Mouse (Mus musculus) CH12.LX (cell line): ENCODE data around the gene Lpin2. TPM values are rescaled to one million over a fixed set of nuclear protein-coding genes. Genes with fewer than 3 reads are reported as not detected.

Experiments
- DNase-seq: peaks from one replicate; pipeline ENCODE4 v3.0.0-alpha.2; 2013; ENCODE audit errors: extremely low read depth
- H3K27ac ChIP-seq: 2 replicates; pipeline ENCODE4 v1.5.1; 2012; ENCODE audit warnings: low read depth, mild to moderate bottlenecking, control low read depth, moderate library complexity; ENCODE audit not compliant: insufficient read depth
- H3K27me3 ChIP-seq: replicated peaks from 2 replicates; pipeline ENCODE3; 2012; ENCODE audit warnings: inconsistent platforms
- H3K36me3 ChIP-seq, 2 experiments: replicated peaks in 1 of 2; 2 replicates each; pipeline versions ENCODE3 to v1.6.1; 2012; ENCODE audit warnings: inconsistent platforms in 1 of 2, low read length in 1 of 2, mild to moderate bottlenecking in 1 of 2, mixed read lengths in 1 of 2, moderate library complexity in 1 of 2; ENCODE audit not compliant: control insufficient read depth in 1 of 2, insufficient read depth in 1 of 2
- H3K4me1 ChIP-seq, 2 experiments: 2 replicates each; pipeline ENCODE4 v1.6.1; 2012; ENCODE audit warnings: inconsistent platforms in 1 of 2, moderate library complexity in 1 of 2; ENCODE audit not compliant: insufficient read depth in 2 of 2, control insufficient read depth in 1 of 2
- H3K4me2 ChIP-seq: 2 replicates; pipeline ENCODE4 v1.6.1; 2012; ENCODE audit warnings: low read depth, mild to moderate bottlenecking, control low read depth; ENCODE audit not compliant: poor library complexity, insufficient read depth, severe bottlenecking
- H3K4me3 ChIP-seq, 3 experiments: fragments of 150-350 bp in 1 of 3; sonication (generic) in 1 of 3; replicated peaks in 1 of 3; 2 replicates each; pipeline versions ENCODE3 to v1.5.1; 2011 to 2012; ENCODE audit warnings: low read depth in 2 of 3, low read length in 2 of 3, mild to moderate bottlenecking in 2 of 3, moderate library complexity in 2 of 3, control low read depth in 1 of 3, improper control_type of control experiment in 1 of 3, inconsistent platforms in 1 of 3, mixed read lengths in 1 of 3; ENCODE audit not compliant: poor library complexity in 1 of 3
- H3K79me2 ChIP-seq: replicated peaks from 2 replicates; pipeline ENCODE4 v1.6.1; 2012; ENCODE audit warnings: mild to moderate bottlenecking, moderate library complexity; ENCODE audit not compliant: control insufficient read depth, poor library complexity, insufficient read depth, severe bottlenecking; ENCODE audit errors: extremely low read depth
- H3K9ac ChIP-seq: 2 replicates; pipeline ENCODE4 v1.6.1; 2012; ENCODE audit warnings: low read depth, mild to moderate bottlenecking, control low read depth, moderate library complexity; ENCODE audit not compliant: insufficient read depth
- H3K9me3 ChIP-seq: replicated peaks from 2 replicates; pipeline ENCODE3; 2012; ENCODE audit warnings: low read length, inconsistent platforms, mixed read lengths
- BHLHE40 ChIP-seq: IDR thresholded peaks from 2 replicates; pipeline ENCODE4 v1.6.1; 2011; ENCODE audit warnings: mild to moderate bottlenecking, low read depth, low read length, improper control_type of control experiment
- CHD2 ChIP-seq: IDR thresholded peaks from 2 replicates; pipeline ENCODE4 v1.6.1; 2011; ENCODE audit warnings: low read length, improper control_type of control experiment
- E2F4 ChIP-seq: IDR thresholded peaks from 2 replicates; pipeline ENCODE4 v1.6.1; 2011; ENCODE audit warnings: low read depth, low read length, improper control_type of control experiment; ENCODE audit not compliant: insufficient replicate concordance
- ETS1 ChIP-seq: conservative IDR thresholded peaks from 2 replicates; pipeline ENCODE4 v1.6.1; 2012; ENCODE audit warnings: low read depth, mild to moderate bottlenecking, inconsistent platforms, low read length, improper control_type of control experiment, moderate library complexity
- IRF4 ChIP-seq: IDR thresholded peaks from 2 replicates; pipeline ENCODE4 v1.6.1; 2014; ENCODE audit warnings: low read depth, mild to moderate bottlenecking, inconsistent platforms, low read length, improper control_type of control experiment
- JUN ChIP-seq: IDR thresholded peaks from 2 replicates; pipeline ENCODE4 v1.6.1; 2011; ENCODE audit warnings: low read depth, mild to moderate bottlenecking, low read length, improper control_type of control experiment, moderate library complexity; ENCODE audit not compliant: insufficient read depth
- JUND ChIP-seq: conservative IDR thresholded peaks from 2 replicates; pipeline ENCODE4 v1.6.1; 2011; ENCODE audit warnings: low read depth, low read length, improper control_type of control experiment
- MAFK ChIP-seq: IDR thresholded peaks from 2 replicates; pipeline ENCODE4 v1.6.1; 2011; ENCODE audit warnings: low read length, improper control_type of control experiment; ENCODE audit not compliant: insufficient replicate concordance
- MAX ChIP-seq: IDR thresholded peaks from 2 replicates; pipeline ENCODE4 v1.6.1; 2011; ENCODE audit warnings: low read length, improper control_type of control experiment
- MAZ ChIP-seq: IDR thresholded peaks from 2 replicates; pipeline ENCODE4 v1.6.1; 2012; ENCODE audit warnings: low read depth, mild to moderate bottlenecking, inconsistent platforms, low read length, improper control_type of control experiment, moderate library complexity
- MEF2A ChIP-seq: IDR thresholded peaks from 2 replicates; pipeline ENCODE4 v1.6.1; 2014; ENCODE audit warnings: low read depth, mild to moderate bottlenecking, inconsistent platforms, low read length, improper control_type of control experiment, borderline replicate concordance
- MXI1 ChIP-seq: IDR thresholded peaks from 2 replicates; pipeline ENCODE4 v1.6.1; 2011; ENCODE audit warnings: mild to moderate bottlenecking, low read depth, low read length, improper control_type of control experiment
- RAD21 ChIP-seq: IDR thresholded peaks from 2 replicates; pipeline ENCODE4 v1.6.1; 2011; ENCODE audit warnings: low read depth, mild to moderate bottlenecking, low read length, improper control_type of control experiment, moderate library complexity
- RCOR1 ChIP-seq: conservative IDR thresholded peaks from 2 replicates; pipeline ENCODE4 v1.6.1; 2012; ENCODE audit warnings: low read depth, mild to moderate bottlenecking, inconsistent platforms, low read length, improper control_type of control experiment
- TCF12 ChIP-seq: IDR thresholded peaks from 2 replicates; pipeline ENCODE4 v1.6.1; 2014; ENCODE audit warnings: low read depth, mild to moderate bottlenecking, inconsistent platforms, low read length, improper control_type of control experiment
- UBTF ChIP-seq: IDR thresholded peaks from 2 replicates; pipeline ENCODE4 v1.6.1; 2012; ENCODE audit warnings: low read depth, mild to moderate bottlenecking, inconsistent platforms, low read length, improper control_type of control experiment, moderate library complexity
- USF1 ChIP-seq: IDR thresholded peaks from 2 replicates; pipeline ENCODE4 v1.6.1; 2014; ENCODE audit warnings: low read depth, mild to moderate bottlenecking, inconsistent platforms, low read length, improper control_type of control experiment
- USF2 ChIP-seq: conservative IDR thresholded peaks from 2 replicates; pipeline ENCODE4 v1.6.1; 2011; ENCODE audit warnings: low read depth, low read length, improper control_type of control experiment
- ZNF384 ChIP-seq: IDR thresholded peaks from 2 replicates; pipeline ENCODE4 v1.6.1; 2012; ENCODE audit warnings: low read depth, low read length, improper control_type of control experiment, inconsistent platforms
- dilution Hi-C: fragments of 300-500 bp; cut with MboI; formaldehyde crosslinking; loops from 2 replicates; pipeline ENCODE4 v1.14.3; 2020; ENCODE audit warnings: low sequenced_read_pairs; ENCODE audit not compliant: extremely low pct_unique_long_range_greater_than_20kb, extremely low pct_ligation_motif_present
- in situ Hi-C: fragments of 300-500 bp; cut with MboI; formaldehyde crosslinking; loops from 3 replicates; pipeline ENCODE4 v1.14.3; 2019; ENCODE audit warnings: low sequenced_read_pairs, low pct_ligation_motif_present, low pct_unique_long_range_greater_than_20kb, mixed read lengths
- polyA plus RNA-seq: library from polyadenylated mRNA; unstranded; fragments of >175 nt; gene quantifications from 2 replicates; pipeline ENCODE4 v1.2.1, GENCODE M21; 2012; ENCODE audit warnings: low read depth; ENCODE audit not compliant: insufficient read length
- total RNA-seq, 2 experiments: library from RNA; depleted of rRNA; stranded (reverse); fragments of 300-350 nt in 1 of 2; fragments of >200 nt in 1 of 2; gene quantifications; 2 replicates each; pipeline ENCODE4 v1.2.3; 2012 to 2014

Lpin2 gene
- total and polyA plus RNA-seq, 3 experiments = 25.4 to 31.4 (median 28.1) TPM

DNA sequence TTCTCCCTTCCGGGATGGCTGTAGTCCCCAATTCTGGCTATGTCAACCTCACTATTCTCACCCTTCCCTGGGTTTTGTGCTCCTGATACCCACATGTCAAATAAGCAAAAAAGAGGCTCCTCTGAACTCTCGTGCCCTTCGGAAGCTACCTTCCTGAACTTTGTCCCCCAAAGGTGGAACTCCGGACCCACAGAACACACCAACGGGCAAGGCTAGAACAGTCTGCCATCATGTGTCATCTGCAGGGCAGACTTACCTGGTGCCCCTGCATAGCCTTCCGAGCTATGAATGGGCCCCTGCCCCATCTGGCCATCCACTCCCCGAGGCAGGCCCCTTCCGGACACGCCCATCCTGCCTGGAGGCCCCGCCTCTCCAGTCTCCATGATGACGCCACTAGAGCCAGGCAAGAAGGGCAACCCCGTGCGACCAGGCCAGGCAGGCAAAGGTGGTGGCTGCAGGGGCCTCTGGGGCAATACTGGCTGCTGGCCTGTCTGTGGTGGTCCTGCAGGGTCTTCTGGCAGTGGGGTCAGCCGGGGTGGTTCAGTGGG is 73.8 kb downstream of the Lpin2 start:
- Histone ChIP-seq H3K9me3 (no peaks in the 10 kb centered on the region), H3K4me2 (no peak overlapping the region), H3K27me3 (no peaks in the 10 kb centered on the region), H3K4me3 (no peak overlapping the region), H3K79me2 (no peaks in the 10 kb centered on the region), H3K4me1 (peaks cover 5 to 8% of the 10 kb centered on the region in 2 experiments; a peak in 3 of 4 replicates), H3K9ac (no peak overlapping the region), H3K36me3 (peaks cover 0 to 9% of the 10 kb centered on the region in 2 experiments), H3K27ac (no peak overlapping the region)
- in situ Hi-C loops (no loop called here), dilution Hi-C loops (no loop called here)
- no peak for DNase-seq
- TF ChIP-seq USF1 (no peak), JUN (no peak), CHD2 (no peak), MAZ (no peak)

DNA sequence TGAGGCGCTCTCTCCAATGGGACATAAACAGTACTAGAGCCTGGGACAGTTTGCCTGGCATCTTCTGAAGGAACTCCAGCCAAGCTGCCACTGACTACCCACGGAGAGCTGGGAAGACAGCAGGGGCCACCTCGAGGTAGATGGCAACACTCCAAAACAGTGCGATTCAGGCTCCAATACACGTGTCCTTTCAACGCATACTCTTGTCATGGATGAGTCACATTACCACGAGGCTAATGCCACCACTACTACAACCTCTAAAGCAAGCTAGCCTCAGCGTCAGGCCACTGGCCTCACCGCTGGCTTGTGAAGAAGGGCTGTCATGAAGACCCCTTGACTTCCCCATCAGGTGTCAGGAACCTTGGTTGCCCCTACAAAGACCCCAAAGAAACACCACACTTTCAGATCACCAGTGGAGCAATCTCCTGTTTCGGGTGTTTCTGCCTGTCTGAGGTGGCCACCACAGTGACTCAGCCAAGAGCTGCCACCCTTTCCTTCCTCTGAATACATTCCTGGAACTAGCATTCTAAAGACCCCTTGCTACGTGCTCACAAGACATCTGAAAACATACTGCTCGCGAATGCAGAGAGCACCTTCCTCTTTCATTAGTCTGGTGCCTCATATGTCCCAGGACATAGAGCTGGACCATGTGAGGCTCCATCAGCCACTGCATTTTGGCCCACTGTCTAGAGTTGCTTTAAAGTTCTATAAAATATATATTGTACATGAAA is 74.6 kb downstream of the Lpin2 start:
- dilution Hi-C loops (no loop called here), in situ Hi-C loops (no loop called here)
- H3K9ac ChIP-seq = no peak overlapping the region
- no peaks in the 10 kb centered on the region for H3K27me3 ChIP-seq
- no peak for TF ChIP-seq RCOR1
- no peak for TF ChIP-seq BHLHE40
- no peak for TF ChIP-seq JUND
- no peak for TF ChIP-seq MAX
- TF ChIP-seq MEF2A = no peak
- no peak for TF ChIP-seq IRF4
- no peak for TF ChIP-seq ZNF384
- no peak for TF ChIP-seq ETS1
- no peak for TF ChIP-seq MXI1
- TF ChIP-seq E2F4 = no peak
- no peak for TF ChIP-seq UBTF
- TF ChIP-seq RAD21 = no peak
- no peak for TF ChIP-seq MAFK
- no peak for TF ChIP-seq USF2
- TF ChIP-seq TCF12 = no peak
- no peak for TF ChIP-seq USF1
- no peak for DNase-seq
- H3K4me3 ChIP-seq = no peak overlapping the region
- peaks cover 0 to 5% of the 10 kb centered on the region in 2 experiments for H3K36me3 ChIP-seq
- H3K4me1 ChIP-seq = peaks cover 5 to 8% of the 10 kb centered on the region in 2 experiments; a peak in 3 of 4 replicates
- H3K9me3 ChIP-seq = no peaks in the 10 kb centered on the region
- H3K4me2 ChIP-seq = no peak overlapping the region
- H3K27ac ChIP-seq = no peak overlapping the region
- no peaks in the 10 kb centered on the region for H3K79me2 ChIP-seq
